Mouse (Mus musculus): ENCODE results near the gene Arntl2.
"Not testable (repeated sequence)": the region's sequence is repeated elsewhere in the genome, so short reads cannot be mapped to it uniquely, and the experiment has no call there.

Arntl2 gene

GRCm38 (mm10) chr6:146795924-146796545, at the start of gene Arntl2:
Gene Arntl2 (plus strand): TSS chr6:146796055.
- DNase-seq (ENCODE audit: low spot score) = peak; percentile 42

GRCm38 (mm10) chr6:146746577-146746976, 49.3 kb upstream of the Arntl2 start:
- DNase-seq (ENCODE audit: low spot score) = no peak

- no peak for DNase-seq (ENCODE audit: low spot score)
Measured at GRCm38 (mm10) chr6:146747057-146747456, 48.8 kb upstream of the Arntl2 start.

GRCm38 (mm10) chr6:146748271-146748670, 47.6 kb upstream of the Arntl2 start:
- no peak for DNase-seq (ENCODE audit: low spot score)

GRCm38 (mm10) chr6:146751671-146752070, 44.2 kb upstream of the Arntl2 start:
- no peak for DNase-seq (ENCODE audit: low spot score)

GRCm38 (mm10) chr6:146752178-146752577, 43.7 kb upstream of the Arntl2 start:
- no peak for DNase-seq (ENCODE audit: low spot score)

GRCm38 (mm10) chr6:146752612-146753011, 43.2 kb upstream of the Arntl2 start:
- DNase-seq (ENCODE audit: low spot score) = no peak

- DNase-seq (ENCODE audit: low spot score) = no peak
Measured at GRCm38 (mm10) chr6:146753560-146754160, 42.2 kb upstream of the Arntl2 start.

- no peak for DNase-seq (ENCODE audit: low spot score)
Measured at GRCm38 (mm10) chr6:146755136-146755535, 40.7 kb upstream of the Arntl2 start.

- DNase-seq (ENCODE audit: low spot score) = no peak
Measured at GRCm38 (mm10) chr6:146755679-146756078, 40.2 kb upstream of the Arntl2 start.

GRCm38 (mm10) chr6:146759027-146759426, 36.8 kb upstream of the Arntl2 start:
- no peak for DNase-seq (ENCODE audit: low spot score)

GRCm38 (mm10) chr6:146760022-146760421, 35.8 kb upstream of the Arntl2 start:
- no peak for DNase-seq (ENCODE audit: low spot score)

GRCm38 (mm10) chr6:146760736-146761135, 35.1 kb upstream of the Arntl2 start:
- DNase-seq (ENCODE audit: low spot score) = no peak

- DNase-seq (ENCODE audit: low spot score) = no peak
Measured at GRCm38 (mm10) chr6:146762264-146762898, 33.5 kb upstream of the Arntl2 start.

GRCm38 (mm10) chr6:146764593-146764992, 31.3 kb upstream of the Arntl2 start:
- DNase-seq (ENCODE audit: low spot score) = no peak

GRCm38 (mm10) chr6:146765270-146765669, 30.6 kb upstream of the Arntl2 start:
- DNase-seq (ENCODE audit: low spot score) = no peak

- no peak for DNase-seq (ENCODE audit: low spot score)
Measured at GRCm38 (mm10) chr6:146768813-146769404, 26.9 kb upstream of the Arntl2 start.

- no peak for DNase-seq (ENCODE audit: low spot score)
Measured at GRCm38 (mm10) chr6:146770005-146770745, 25.7 kb upstream of the Arntl2 start.

- no peak for DNase-seq (ENCODE audit: low spot score)
Measured at GRCm38 (mm10) chr6:146770808-146771207, 25.0 kb upstream of the Arntl2 start.

- DNase-seq (ENCODE audit: low spot score) = not testable (repeated sequence)
Measured at GRCm38 (mm10) chr6:146775864-146776263, 20.0 kb upstream of the Arntl2 start.

GRCm38 (mm10) chr6:146776610-146777389, 19.1 kb upstream of the Arntl2 start:
- no peak for DNase-seq (ENCODE audit: low spot score)

- no peak for DNase-seq (ENCODE audit: low spot score)
Measured at GRCm38 (mm10) chr6:146778055-146778454, 17.8 kb upstream of the Arntl2 start.
